ENCODE assay signal across 26 mouse cellular contexts in the genomic region with DNA sequence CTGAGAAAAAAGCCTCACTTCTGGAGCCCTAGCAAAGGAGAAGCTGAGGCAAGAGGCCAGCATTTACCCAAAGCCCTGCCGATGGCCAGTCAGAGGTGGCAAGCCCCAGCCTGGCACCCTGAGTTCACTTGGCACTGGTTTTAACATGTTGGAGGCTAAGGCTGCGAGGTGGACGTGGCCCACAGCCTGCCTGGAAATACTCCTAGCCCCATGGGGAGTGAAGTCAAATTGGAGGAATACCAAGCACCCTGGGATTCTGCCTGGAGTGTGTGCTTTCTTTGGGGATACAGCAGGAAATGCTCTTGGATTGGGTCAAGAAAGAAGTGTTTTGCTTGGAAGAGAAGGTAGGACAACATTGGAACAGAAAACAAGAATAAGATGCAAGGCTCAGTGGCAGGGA. TPM values are rescaled to one million over a fixed set of nuclear protein-coding genes. Genes with fewer than 3 reads are reported as not detected.
DNase-seq lines count a peak whose midpoint lies in the region; ATAC-seq and TF ChIP-seq lines count a peak whose summit lies in the region.
"Had no signal": no experiment of that assay in that cellular context is flagged by ENCODE, and none has a peak within 500 bp of the region (broad histone marks: within the 10 kb centered on the region; RNA-seq: fewer than 3 reads in every experiment).

No protein-coding gene starts in this region.

- no peak overlapping the region for H3K4me2 ChIP-seq in liver, embryonic 11.5 days
- H3K4me2 ChIP-seq in liver, embryonic 12.5 days, result no peak overlapping the region
- no peak overlapping the region for H3K4me2 ChIP-seq in forebrain, embryonic 15.5 days (replicated peaks)
- H3K4me2 ChIP-seq: limb, embryonic 12.5 days; liver, embryonic 13.5 days; midbrain, embryonic 13.5 days had no signal

- H3K4me1 ChIP-seq in kidney, adult 2 months (ENCODE audit: control insufficient read depth, insufficient read depth, low read length), result 0 out of 2 replicates have a peak, but pooled peaks cover 3% of the 10 kb centered on the region
- no peaks in the 10 kb centered on the region for H3K4me1 ChIP-seq in liver, embryonic 11.5 days (replicated peaks; ENCODE audit: control insufficient read depth, insufficient read depth, low read length)
- H3K4me1 ChIP-seq in liver, embryonic 12.5 days, result peaks cover 4% of the 10 kb centered on the region; the same call in 1 of the 2 replicates
- H3K4me1 ChIP-seq in forebrain, embryonic 15.5 days, result no peaks in the 10 kb centered on the region
- H3K4me1 ChIP-seq: liver, embryonic 13.5 days; midbrain, embryonic 13.5 days had no signal

- 83% methylated on average over 3 of the region's 3 CpGs for WGBS in kidney, adult 2 months
- WGBS in liver, embryonic 11.5 days, result 81% methylated on average over 3 of the region's 3 CpGs
- WGBS in liver, embryonic 12.5 days (ENCODE audit: insufficient replicate concordance), result 64% methylated on average over 3 of the region's 3 CpGs
- WGBS in forebrain, embryonic 15.5 days, result 81% methylated on average over 3 of the region's 3 CpGs

- H3K36me3 ChIP-seq in kidney, adult 2 months (ENCODE audit: control insufficient read depth, insufficient read depth, low read length), result no peaks in the 10 kb centered on the region
- no peaks in the 10 kb centered on the region for H3K36me3 ChIP-seq in liver, embryonic 11.5 days (ENCODE audit: control insufficient read depth, insufficient read depth, low read length)
- H3K36me3 ChIP-seq in liver, embryonic 12.5 days, result no peaks in the 10 kb centered on the region
- H3K36me3 ChIP-seq in forebrain, embryonic 15.5 days, result no peaks in the 10 kb centered on the region
- H3K36me3 ChIP-seq: limb, embryonic 12.5 days; liver, embryonic 13.5 days; midbrain, embryonic 13.5 days had no signal

- H3K9ac ChIP-seq in liver, embryonic 11.5 days (ENCODE audit: low read depth, low read length), result no peak overlapping the region
- H3K9ac ChIP-seq in liver, embryonic 12.5 days, result no peak overlapping the region
- no peak overlapping the region for H3K9ac ChIP-seq in forebrain, embryonic 15.5 days (replicated peaks)
- H3K9ac ChIP-seq: limb, embryonic 12.5 days; liver, embryonic 13.5 days; midbrain, embryonic 13.5 days had no signal

- no peaks in the 10 kb centered on the region for H3K27me3 ChIP-seq in kidney, adult 2 months (replicated peaks; ENCODE audit: control insufficient read depth, insufficient read depth, low read length)
- no peaks in the 10 kb centered on the region for H3K27me3 ChIP-seq in liver, embryonic 11.5 days (replicated peaks; ENCODE audit: control insufficient read depth, insufficient read depth, low read length)
- H3K27me3 ChIP-seq in liver, embryonic 12.5 days (replicated peaks), result peaks cover 51% of the 10 kb centered on the region
- H3K27me3 ChIP-seq in forebrain, embryonic 15.5 days, result no peaks in the 10 kb centered on the region
- H3K27me3 ChIP-seq: limb, embryonic 12.5 days; midbrain, embryonic 13.5 days had no signal

- DNase-seq in kidney, adult 2 months, result peak; percentile 63
- no peak for DNase-seq in kidney, postnatal 4 days
- peak; percentile 15 for DNase-seq in liver, embryonic 11.5 days (ENCODE audit: low spot score)
- DNase-seq in adrenal gland, postnatal 25 days, result peak; percentile 27
- no peak for DNase-seq in right cerebral cortex, postnatal 14 days
- DNase-seq: cerebellum, adult 9-10 months; gastrocnemius, postnatal 14 days; layer of hippocampus, postnatal 36 days; liver, embryonic 13.5 days; lung, adult 2 months; thymus, adult 2 months; thymus, postnatal 4 days had no signal

- no peak for ATAC-seq in liver, embryonic 11.5 days (replicated peaks; ENCODE audit: low FRiP score)
- no peak for ATAC-seq in liver, embryonic 12.5 days
- ATAC-seq in forebrain, embryonic 15.5 days (replicated peaks), result no peak
- ATAC-seq: activated CD4-positive, CD25-positive, alpha-beta regulatory T cell, adult 4 months; forebrain, embryonic 16.5 days; hindbrain, embryonic 16.5 days; intestine, postnatal 0 days; midbrain, embryonic 13.5 days had no signal

- H3K9me3 ChIP-seq in liver, embryonic 11.5 days (ENCODE audit: control insufficient read depth, low read length), result no peaks in the 10 kb centered on the region
- H3K9me3 ChIP-seq in liver, embryonic 12.5 days (replicated peaks), result no peaks in the 10 kb centered on the region
- no peaks in the 10 kb centered on the region for H3K9me3 ChIP-seq in forebrain, embryonic 15.5 days
- H3K9me3 ChIP-seq: limb, embryonic 12.5 days; liver, embryonic 13.5 days; midbrain, embryonic 13.5 days had no signal

- H3K4me3 ChIP-seq in kidney, adult 2 months (ENCODE audit: insufficient read depth, low read depth, low read length), result no peak overlapping the region
- no peak overlapping the region for H3K4me3 ChIP-seq in liver, embryonic 11.5 days (ENCODE audit: low read depth, low read length)
- H3K4me3 ChIP-seq in liver, embryonic 12.5 days, result no peak overlapping the region
- H3K4me3 ChIP-seq in forebrain, embryonic 15.5 days, result no peak overlapping the region
- H3K4me3 ChIP-seq: heart, adult 2 months; limb, embryonic 12.5 days; liver, embryonic 13.5 days; midbrain, embryonic 13.5 days had no signal

- H3K27ac ChIP-seq in kidney, adult 2 months (ENCODE audit: insufficient read depth, low read depth, low read length), result peak overlapping the region; percentile 78
- H3K27ac ChIP-seq in liver, embryonic 11.5 days (ENCODE audit: low read depth, low read length), result no peak overlapping the region
- H3K27ac ChIP-seq in liver, embryonic 12.5 days, result no peak overlapping the region
- no peak overlapping the region for H3K27ac ChIP-seq in forebrain, embryonic 15.5 days (replicated peaks)
- H3K27ac ChIP-seq: heart, adult 2 months; limb, embryonic 12.5 days; liver, embryonic 13.5 days; midbrain, embryonic 13.5 days; stomach, postnatal 0 days had no signal

- no peak for TF ChIP-seq POLR2A in kidney, adult 2 months (IDR thresholded peaks at IDR 0.05; ENCODE audit: low read depth, low read length)

- no peak for TF ChIP-seq CTCF in kidney, adult 2 months (conservative IDR thresholded peaks at IDR 0.05; ENCODE audit: insufficient read depth, insufficient read length, low read depth, low read length)

RNA-seq across cellular contexts. Expression of gene Pllp, which starts 19.8 kb away (rescaled TPM):
- polyA plus RNA-seq in kidney, adult 2 months (2012; rRNA removed), result 160 and 166 TPM in 2 replicates
- polyA plus RNA-seq in liver, embryonic 11.5 days (2014; fragmentation: Nextera tagmentation; extraction: Ambion mirVana), result 3.4 and 4.5 TPM in 2 replicates
- polyA plus RNA-seq in liver, embryonic 12.5 days (2016; fragmentation: Nextera tagmentation; extraction: Ambion mirVana), result 1.4 TPM in 2 replicates
- total RNA-seq in adrenal gland, postnatal 25 days (2021), result 0.67 TPM in 1 of 2 replicates, not detected in the other
- polyA plus RNA-seq in forebrain, embryonic 15.5 days (2015; fragmentation: Nextera tagmentation; extraction: Ambion mirVana), result 1.3 and 1.5 TPM in 2 replicates
- total RNA-seq: hematopoietic stem cell, adult 5-6 weeks; megakaryocyte, adult 5-6 weeks had no signal

RNA-seq across cellular contexts. Expression of gene Ccl22, which starts 29.5 kb away (rescaled TPM):
- polyA plus RNA-seq in kidney, adult 2 months (2012; rRNA removed), result 0.87 and 3.7 TPM in 2 replicates
- not detected in 2 replicates for polyA plus RNA-seq in liver, embryonic 11.5 days (2014; fragmentation: Nextera tagmentation; extraction: Ambion mirVana)
- 0.07 and 0.23 TPM in 2 replicates for polyA plus RNA-seq in liver, embryonic 12.5 days (2016; fragmentation: Nextera tagmentation; extraction: Ambion mirVana)
- not detected in 2 replicates for total RNA-seq in adrenal gland, postnatal 25 days (2021)
- polyA plus RNA-seq in forebrain, embryonic 15.5 days (2015; fragmentation: Nextera tagmentation; extraction: Ambion mirVana), result not detected in 2 replicates
- total RNA-seq: gastrocnemius, postnatal 14 days; heart, adult 2 months; hematopoietic stem cell, adult 5-6 weeks; layer of hippocampus, postnatal 36 days; megakaryocyte, adult 5-6 weeks had no signal
- polyA plus RNA-seq: embryonic facial prominence, embryonic 14.5 days; forebrain, embryonic 16.5 days; hindbrain, embryonic 16.5 days; limb, embryonic 12.5 days; midbrain, embryonic 13.5 days; neural tube, embryonic 11.5 days; stomach, postnatal 0 days had no signal

RNA-seq across cellular contexts. Expression of gene Arl2bp, which starts 49.5 kb away (rescaled TPM):
- 76.2 and 77.2 TPM in 2 replicates for polyA plus RNA-seq in kidney, adult 2 months (2012; rRNA removed)
- 28.8 and 33.5 TPM in 2 replicates for polyA plus RNA-seq in liver, embryonic 11.5 days (2014; fragmentation: Nextera tagmentation; extraction: Ambion mirVana)
- polyA plus RNA-seq in liver, embryonic 12.5 days (2016; fragmentation: Nextera tagmentation; extraction: Ambion mirVana), result 42.3 and 44.9 TPM in 2 replicates
- 60.0 and 75.3 TPM in 2 replicates for total RNA-seq in adrenal gland, postnatal 25 days (2021)
- 198 and 206 TPM in 2 replicates for polyA plus RNA-seq in forebrain, embryonic 15.5 days (2015; fragmentation: Nextera tagmentation; extraction: Ambion mirVana)

RNA-seq across cellular contexts. Expression of gene Cx3cl1, which starts 55.9 kb away (rescaled TPM):
- polyA plus RNA-seq in kidney, adult 2 months (2012; rRNA removed), result 148 and 169 TPM in 2 replicates
- 0.53 and 0.78 TPM in 2 replicates for polyA plus RNA-seq in liver, embryonic 11.5 days (2014; fragmentation: Nextera tagmentation; extraction: Ambion mirVana)
- polyA plus RNA-seq in liver, embryonic 12.5 days (2016; fragmentation: Nextera tagmentation; extraction: Ambion mirVana), result 0.45 and 0.49 TPM in 2 replicates
- 23.0 and 25.2 TPM in 2 replicates for total RNA-seq in adrenal gland, postnatal 25 days (2021)
- 15.2 and 17.3 TPM in 2 replicates for polyA plus RNA-seq in forebrain, embryonic 15.5 days (2015; fragmentation: Nextera tagmentation; extraction: Ambion mirVana)
- polyA plus RNA-seq: activated CD4-positive, CD25-positive, alpha-beta regulatory T cell, adult 4 months had no signal

Comparison
In these comparisons a context has a peak if more than half of its experiments do, and no peak if none do; other contexts are left out.
1. DNase-seq: peak in kidney, adult 2 months (single experiment), liver, embryonic 11.5 days (single experiment) and adrenal gland, postnatal 25 days (single experiment); none in kidney, postnatal 4 days (0 of 2) and right cerebral cortex, postnatal 14 days (single experiment).
2. RNA of gene Pllp, which starts 19.8 kb away (polyA plus RNA-seq): 160 to 166 TPM in kidney, adult 2 months; 3.4 to 4.5 TPM in liver, embryonic 11.5 days, 1.4 TPM in liver, embryonic 12.5 days and 1.3 to 1.5 TPM in forebrain, embryonic 15.5 days; every median in the first group is over 10 times any median in the second.